Mouse (Mus musculus) cerebellum, adult 2 months (tissue): Measurements from ENCODE around the gene Olfr930.

Experiments used
- CTCF ChIP-seq: fragments of 200-500 bp; IDR thresholded peaks from 2 replicates; pipeline ENCODE4 v1.5.1; 2011; ENCODE audit warnings: low read depth, mild to moderate bottlenecking, control low read depth, low read length, moderate library complexity, borderline replicate concordance; ENCODE audit not compliant: insufficient read depth
- POLR2A ChIP-seq: fragments of 200-500 bp; IDR thresholded peaks from 2 replicates; pipeline ENCODE4 v1.6.1; 2011; ENCODE audit warnings: low read length, control low read depth, borderline replicate concordance; ENCODE audit not compliant: insufficient read depth

GRCm38 (mm10) chr9:38929509-38929908 lies at the start of gene Olfr930:
- TF ChIP-seq CTCF (no peak), POLR2A (no peak)
